Mouse (Mus musculus): ENCODE data around the gene Rabggta. TPM values are rescaled to one million over a fixed set of nuclear protein-coding genes. Genes with fewer than 3 reads are reported as not detected.

Gene Rabggta
- polyA plus RNA-seq, 1 experiment from 2014 or later: 65.1 TPM

DNA sequence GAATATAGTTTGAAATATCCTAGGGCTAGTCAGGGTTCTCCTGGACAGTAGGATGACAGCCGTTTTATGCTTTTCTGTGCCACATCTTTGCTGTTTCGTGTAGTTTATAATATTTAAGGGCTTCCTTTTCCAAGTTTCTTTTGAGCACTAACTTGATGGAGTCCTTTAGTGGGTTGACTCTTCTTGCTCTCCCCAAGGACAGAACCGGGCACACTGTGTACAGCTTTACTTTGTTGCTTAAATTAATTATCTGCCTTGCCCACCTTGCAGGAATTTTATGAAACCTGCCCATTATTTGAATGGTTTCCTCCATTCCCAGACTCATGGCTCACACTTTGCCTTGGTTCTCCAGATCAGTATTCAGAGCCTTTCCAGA lies 40.0 kb downstream of the Rabggta start:
- peak; percentile 57 for ATAC-seq
- Histone ChIP-seq H3K4me3 (ENCODE audit: low read depth, low read length) (peak overlapping the region; percentile 73), H3K27ac (ENCODE audit: low read length) (no peak overlapping the region; the same call in 1 of the 2 replicates), H3K4me1 (ENCODE audit: control insufficient read depth, insufficient read depth, low read length) (peaks cover 10% of the 10 kb centered on the region), H3K9me3 (replicated peaks; ENCODE audit: control insufficient read depth, low read length, poor library complexity, severe bottlenecking) (no peaks in the 10 kb centered on the region), H3K9ac (ENCODE audit: low read depth, low read length) (peak overlapping the region; percentile 6; the same call in 1 of the 2 replicates), H3K36me3 (ENCODE audit: control insufficient read depth, insufficient read depth, low read length) (peaks cover 6% of the 10 kb centered on the region), H3K4me2 (ENCODE audit: low read length) (peak overlapping the region; percentile 96), H3K27me3 (ENCODE audit: control insufficient read depth, insufficient read depth, low read depth, low read length) (no peaks in the 10 kb centered on the region)
- WGBS: 11% methylated on average over 3 of the region's 3 CpGs

DNA sequence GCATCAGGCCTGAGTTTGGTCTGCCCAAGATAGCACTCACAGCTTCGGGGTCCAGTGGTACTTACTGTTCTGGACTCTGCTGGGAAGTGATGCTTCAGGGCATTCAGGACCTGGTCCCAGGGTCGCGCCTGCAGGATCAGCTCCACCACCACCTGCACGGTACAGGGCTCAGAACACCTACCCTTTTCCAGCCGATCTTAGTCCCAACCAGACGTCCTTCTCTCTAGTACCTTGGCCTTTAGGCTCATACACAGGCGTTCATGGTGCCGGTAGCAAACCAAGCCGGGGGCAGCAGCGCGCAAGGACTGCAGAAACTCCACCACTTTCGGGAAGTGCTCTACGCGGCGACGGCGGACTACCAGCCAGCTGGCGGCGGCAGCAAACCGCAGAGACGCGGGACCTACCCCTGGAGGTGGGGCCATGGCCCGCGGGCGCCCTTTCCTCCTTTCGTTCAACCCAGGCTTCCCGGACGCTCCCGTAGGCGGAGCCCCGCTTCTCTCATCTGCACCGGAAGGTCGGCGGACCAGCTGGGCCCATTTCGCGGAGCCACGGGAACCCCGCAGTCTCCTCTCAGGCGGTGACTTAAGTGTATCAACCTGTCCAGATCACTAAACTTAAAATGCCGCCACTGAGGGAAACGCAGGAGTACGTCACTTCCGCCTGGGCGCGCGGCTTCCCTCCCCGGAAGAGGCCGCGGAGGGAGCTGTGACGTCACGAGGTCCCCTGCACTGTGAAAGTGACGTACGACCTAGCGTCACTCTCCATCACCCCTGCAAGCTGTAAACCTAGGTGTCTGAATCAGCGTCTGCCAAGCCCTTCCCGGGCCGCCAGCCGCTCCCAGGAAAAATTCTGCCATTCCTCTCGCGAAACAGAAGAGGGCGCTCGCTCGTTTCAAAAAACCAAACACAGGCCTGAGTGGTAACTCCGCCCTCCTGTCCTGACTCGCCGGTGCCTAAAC lies 40.6 kb downstream of the Rabggta start, which contains the start of gene Tinf2:
Tinf2 (minus strand) TSS at position 661 of the 958 bp plus-strand sequence.
- Histone ChIP-seq H3K36me3 (ENCODE audit: control insufficient read depth, insufficient read depth, low read length) (peaks cover 9% of the 10 kb centered on the region), H3K4me3 (ENCODE audit: low read depth, low read length) (peak within 1 kb of the TSS; percentile 73), H3K9me3 (replicated peaks; ENCODE audit: control insufficient read depth, low read length, poor library complexity, severe bottlenecking) (no peaks in the 10 kb centered on the region), H3K4me2 (ENCODE audit: low read length) (peak within 1 kb of the TSS; percentile 96), H3K9ac (ENCODE audit: low read depth, low read length) (peak within 1 kb of the TSS; percentile 74), H3K27me3 (ENCODE audit: control insufficient read depth, insufficient read depth, low read depth, low read length) (no peaks in the 10 kb centered on the region), H3K4me1 (ENCODE audit: control insufficient read depth, insufficient read depth, low read length) (peaks cover 10% of the 10 kb centered on the region), H3K27ac (ENCODE audit: low read length) (peak within 1 kb of the TSS; percentile 75)
- under 1% methylated on average over 66 of the region's 66 CpGs for WGBS
- peak; percentile 98 for ATAC-seq

DNA sequence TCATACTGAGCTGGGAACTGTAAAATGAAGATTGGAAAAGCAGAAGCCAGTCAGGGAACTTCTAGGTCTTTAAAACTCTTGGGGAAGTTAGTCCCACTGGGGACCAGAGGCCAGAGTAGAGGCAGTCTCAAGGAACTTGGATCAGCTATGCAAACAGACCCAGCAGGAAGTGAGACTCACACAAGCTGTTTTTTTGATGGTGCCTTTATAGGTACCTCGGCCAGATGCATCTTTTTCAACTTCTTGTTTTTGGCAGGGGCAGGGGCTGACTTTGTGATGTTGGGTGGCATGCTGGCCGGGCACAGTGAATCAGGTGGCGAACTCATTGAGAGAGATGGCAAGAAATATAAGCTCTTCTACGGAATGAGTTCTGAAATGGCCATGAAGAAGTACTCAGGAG lies 44.4 kb downstream of the Rabggta start:
- Histone ChIP-seq H3K36me3 (ENCODE audit: control insufficient read depth, insufficient read depth, low read length) (peaks cover 14% of the 10 kb centered on the region), H3K4me3 (ENCODE audit: low read depth, low read length) (no peak overlapping the region), H3K27me3 (ENCODE audit: control insufficient read depth, insufficient read depth, low read depth, low read length) (no peaks in the 10 kb centered on the region), H3K4me1 (ENCODE audit: control insufficient read depth, insufficient read depth, low read length) (peaks cover 14% of the 10 kb centered on the region), H3K9me3 (replicated peaks; ENCODE audit: control insufficient read depth, low read length, poor library complexity, severe bottlenecking) (no peaks in the 10 kb centered on the region), H3K9ac (ENCODE audit: low read depth, low read length) (no peak overlapping the region), H3K4me2 (ENCODE audit: low read length) (no peak overlapping the region), H3K27ac (ENCODE audit: low read length) (no peak overlapping the region)
- WGBS: 91% methylated on average over 4 of the region's 4 CpGs
- ATAC-seq: no peak

- peak overlapping the region; percentile 85; the same call in 1 of the 2 replicates for H3K9ac ChIP-seq (ENCODE audit: low read depth, low read length)
- peaks cover 11% of the 10 kb centered on the region for H3K36me3 ChIP-seq (ENCODE audit: control insufficient read depth, insufficient read depth, low read length)
- peaks cover 19% of the 10 kb centered on the region for H3K4me1 ChIP-seq (ENCODE audit: control insufficient read depth, insufficient read depth, low read length)
- WGBS: 80% methylated on average over 7 of the region's 7 CpGs
- ATAC-seq: no peak
- H3K4me2 ChIP-seq (ENCODE audit: low read length): peak overlapping the region; percentile 85
- no peaks in the 10 kb centered on the region for H3K27me3 ChIP-seq (ENCODE audit: control insufficient read depth, insufficient read depth, low read depth, low read length)
- peak overlapping the region; percentile 85 for H3K4me3 ChIP-seq (ENCODE audit: low read depth, low read length)
- H3K9me3 ChIP-seq (replicated peaks; ENCODE audit: control insufficient read depth, low read length, poor library complexity, severe bottlenecking): no peaks in the 10 kb centered on the region
- peak overlapping the region; percentile 90; the same call in 1 of the 2 replicates for H3K27ac ChIP-seq (ENCODE audit: low read length)
These were observed 49.4 kb downstream of the Rabggta start for GRCm38 (mm10) chr14:55672741-55673060.

- 1% methylated on average over 38 of the region's 38 CpGs for WGBS
- no peaks in the 10 kb centered on the region for H3K9me3 ChIP-seq (replicated peaks; ENCODE audit: control insufficient read depth, low read length, poor library complexity, severe bottlenecking)
- peaks cover 19% of the 10 kb centered on the region for H3K4me1 ChIP-seq (ENCODE audit: control insufficient read depth, insufficient read depth, low read length)
- peak; percentile 98 for ATAC-seq
- H3K4me3 ChIP-seq (ENCODE audit: low read depth, low read length): peak within 1 kb of the TSS; percentile 85
- peak within 1 kb of the TSS; percentile 90 for H3K27ac ChIP-seq (ENCODE audit: low read length)
- H3K9ac ChIP-seq (ENCODE audit: low read depth, low read length): peak within 1 kb of the TSS; percentile 85
- peaks cover 8% of the 10 kb centered on the region for H3K36me3 ChIP-seq (ENCODE audit: control insufficient read depth, insufficient read depth, low read length)
- H3K4me2 ChIP-seq (ENCODE audit: low read length): peak within 1 kb of the TSS; percentile 85
- no peaks in the 10 kb centered on the region for H3K27me3 ChIP-seq (ENCODE audit: control insufficient read depth, insufficient read depth, low read depth, low read length)
These were observed 50.0 kb downstream of the Rabggta start, which contains the start of the genes Gmpr2 and Nedd8 for GRCm38 (mm10) chr14:55671833-55672740. Gene Gmpr2, plus strand, starts transcription at chr14:55671941. Gene Nedd8, minus strand, starts transcription at chr14:55672124.

DNA sequence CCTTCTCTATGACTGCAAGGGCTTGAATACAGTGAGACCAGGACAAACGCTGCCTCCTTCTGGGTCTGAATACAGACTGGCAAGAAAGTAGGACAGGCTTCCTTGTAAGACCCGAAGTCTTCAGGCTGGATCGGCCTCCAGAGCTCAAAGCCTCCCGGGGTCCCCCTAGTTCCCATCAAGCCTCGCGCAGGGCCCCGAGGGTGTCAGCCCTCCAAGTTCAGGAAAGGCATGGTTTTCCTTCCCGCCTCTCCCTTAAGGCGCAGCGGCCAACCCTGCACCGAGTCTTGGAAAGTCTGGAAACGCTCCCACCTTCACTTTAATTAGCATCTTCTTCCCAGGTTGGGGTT lies 50.6 kb downstream of the Rabggta start:
- peak; percentile 81 for ATAC-seq

More for the DNA sequence above, 50.6 kb downstream of the Rabggta start:
- peak overlapping the region; percentile 85 for H3K4me3 ChIP-seq (ENCODE audit: low read depth, low read length)
- H3K9me3 ChIP-seq (replicated peaks; ENCODE audit: control insufficient read depth, low read length, poor library complexity, severe bottlenecking): no peaks in the 10 kb centered on the region
- H3K4me1 ChIP-seq (ENCODE audit: control insufficient read depth, insufficient read depth, low read length): peaks cover 19% of the 10 kb centered on the region
- no peaks in the 10 kb centered on the region for H3K27me3 ChIP-seq (ENCODE audit: control insufficient read depth, insufficient read depth, low read depth, low read length)
- peaks cover 5% of the 10 kb centered on the region; the same call in 1 of the 2 replicates for H3K36me3 ChIP-seq (ENCODE audit: control insufficient read depth, insufficient read depth, low read length)
- H3K4me2 ChIP-seq (ENCODE audit: low read length): peak overlapping the region; percentile 83
- peak overlapping the region; percentile 85 for H3K9ac ChIP-seq (ENCODE audit: low read depth, low read length)
- WGBS: 0% methylated on average over 12 of the region's 12 CpGs
- peak overlapping the region; percentile 90 for H3K27ac ChIP-seq (ENCODE audit: low read length)

Other genes with a start within 250 kb of the Rabggta start
- 21.4 and 22.2 TPM in 2 replicates for gene Dhrs4, start 243.5 kb downstream of the Rabggta start, polyA plus RNA-seq (2015; fragmentation: Nextera tagmentation; extraction: Ambion mirVana)
- 34.5 and 37.7 TPM in 2 replicates for gene Carmil3, start 231.6 kb downstream of the Rabggta start, polyA plus RNA-seq (2015; fragmentation: Nextera tagmentation; extraction: Ambion mirVana)
- 2.2 and 3.4 TPM in 2 replicates for gene Cpne6, start 211.8 kb downstream of the Rabggta start, polyA plus RNA-seq (2015; fragmentation: Nextera tagmentation; extraction: Ambion mirVana)
- 0.08 and 0.19 TPM in 2 replicates for gene Nrl, start 197.3 kb downstream of the Rabggta start, polyA plus RNA-seq (2015; fragmentation: Nextera tagmentation; extraction: Ambion mirVana)
- 29.5 and 30.6 TPM in 2 replicates for gene Pck2, start 182.0 kb downstream of the Rabggta start, polyA plus RNA-seq (2015; fragmentation: Nextera tagmentation; extraction: Ambion mirVana)
- gene Dcaf11, start 162.3 kb downstream of the Rabggta start, polyA plus RNA-seq (2015; fragmentation: Nextera tagmentation; extraction: Ambion mirVana): 134 and 137 TPM in 2 replicates
- 0.55 and 0.72 TPM in 2 replicates for gene A730061H03Rik, start 161.9 kb downstream of the Rabggta start, polyA plus RNA-seq (2015; fragmentation: Nextera tagmentation; extraction: Ambion mirVana)
- 0.22 TPM in 1 of 2 replicates, not detected in the other for gene Fitm1, start 146.6 kb downstream of the Rabggta start, polyA plus RNA-seq (2015; fragmentation: Nextera tagmentation; extraction: Ambion mirVana)
- gene Psme1, start 144.1 kb downstream of the Rabggta start, polyA plus RNA-seq (2015; fragmentation: Nextera tagmentation; extraction: Ambion mirVana): 238 and 262 TPM in 2 replicates
- gene Emc9, start 137.0 kb downstream of the Rabggta start, polyA plus RNA-seq (2015; fragmentation: Nextera tagmentation; extraction: Ambion mirVana): 31.6 and 46.9 TPM in 2 replicates
- 174 and 183 TPM in 2 replicates for gene Psme2, start 131.2 kb downstream of the Rabggta start, polyA plus RNA-seq (2015; fragmentation: Nextera tagmentation; extraction: Ambion mirVana)
- 24.6 and 27.2 TPM in 2 replicates for gene Rnf31, start 130.6 kb downstream of the Rabggta start, polyA plus RNA-seq (2015; fragmentation: Nextera tagmentation; extraction: Ambion mirVana)
- 10.4 and 10.5 TPM in 2 replicates for gene Irf9, start 118.7 kb downstream of the Rabggta start, polyA plus RNA-seq (2015; fragmentation: Nextera tagmentation; extraction: Ambion mirVana)
- 8.0 and 8.4 TPM in 2 replicates for gene Rec8, start 104.2 kb downstream of the Rabggta start, polyA plus RNA-seq (2015; fragmentation: Nextera tagmentation; extraction: Ambion mirVana)
- 116 and 123 TPM in 2 replicates for gene Ipo4, start 86.3 kb downstream of the Rabggta start, polyA plus RNA-seq (2015; fragmentation: Nextera tagmentation; extraction: Ambion mirVana)
- 2.1 and 2.4 TPM in 2 replicates for gene Gm49378, start 84.4 kb downstream of the Rabggta start, polyA plus RNA-seq (2015; fragmentation: Nextera tagmentation; extraction: Ambion mirVana)
- gene Tm9sf1, start 78.5 kb downstream of the Rabggta start, polyA plus RNA-seq (2015; fragmentation: Nextera tagmentation; extraction: Ambion mirVana): 57.8 and 60.0 TPM in 2 replicates
- 0.20 and 0.28 TPM in 2 replicates for gene Tssk4, start 72.1 kb downstream of the Rabggta start, polyA plus RNA-seq (2015; fragmentation: Nextera tagmentation; extraction: Ambion mirVana)
- gene Mdp1, start 61.8 kb downstream of the Rabggta start, polyA plus RNA-seq (2015; fragmentation: Nextera tagmentation; extraction: Ambion mirVana): 81.0 and 84.6 TPM in 2 replicates
- gene Gmpr2, start 50.3 kb downstream of the Rabggta start, polyA plus RNA-seq (2015; fragmentation: Nextera tagmentation; extraction: Ambion mirVana): 52.5 and 52.7 TPM in 2 replicates
- gene Nedd8, start 50.1 kb downstream of the Rabggta start, polyA plus RNA-seq (2015; fragmentation: Nextera tagmentation; extraction: Ambion mirVana): 532 and 551 TPM in 2 replicates
- gene Tinf2, start 40.4 kb downstream of the Rabggta start, polyA plus RNA-seq (2015; fragmentation: Nextera tagmentation; extraction: Ambion mirVana): 22.5 and 25.8 TPM in 2 replicates
- 0.13 and 0.15 TPM in 2 replicates for gene Tgm1, start 8.3 kb downstream of the Rabggta start, polyA plus RNA-seq (2015; fragmentation: Nextera tagmentation; extraction: Ambion mirVana)
- gene Dhrs1, start 23.4 kb upstream of the Rabggta start, polyA plus RNA-seq (2015; fragmentation: Nextera tagmentation; extraction: Ambion mirVana): 72.3 and 75.3 TPM in 2 replicates
- gene Nop9, start 23.4 kb upstream of the Rabggta start, polyA plus RNA-seq (2015; fragmentation: Nextera tagmentation; extraction: Ambion mirVana): 25.9 and 28.0 TPM in 2 replicates
- 0.21 and 0.26 TPM in 2 replicates for gene Cideb, start 36.2 kb upstream of the Rabggta start, polyA plus RNA-seq (2015; fragmentation: Nextera tagmentation; extraction: Ambion mirVana)
- gene Ltb4r2, start 39.2 kb upstream of the Rabggta start, polyA plus RNA-seq (2015; fragmentation: Nextera tagmentation; extraction: Ambion mirVana): 0.51 and 0.59 TPM in 2 replicates
- 0.50 and 0.60 TPM in 2 replicates for gene Ltb4r1, start 43.7 kb upstream of the Rabggta start, polyA plus RNA-seq (2015; fragmentation: Nextera tagmentation; extraction: Ambion mirVana)
- 4.0 and 5.0 TPM in 2 replicates for gene Adcy4, start 61.8 kb upstream of the Rabggta start, polyA plus RNA-seq (2015; fragmentation: Nextera tagmentation; extraction: Ambion mirVana)
- gene Ripk3, start 66.6 kb upstream of the Rabggta start, polyA plus RNA-seq (2015; fragmentation: Nextera tagmentation; extraction: Ambion mirVana): 1.6 and 1.7 TPM in 2 replicates
- gene Nfatc4, start 100.9 kb upstream of the Rabggta start, polyA plus RNA-seq (2015; fragmentation: Nextera tagmentation; extraction: Ambion mirVana): 6.7 and 7.0 TPM in 2 replicates
- 11.0 and 11.9 TPM in 2 replicates for gene Nynrin, start 131.7 kb upstream of the Rabggta start, polyA plus RNA-seq (2015; fragmentation: Nextera tagmentation; extraction: Ambion mirVana)
- gene Cbln3, start 162.1 kb upstream of the Rabggta start, polyA plus RNA-seq (2015; fragmentation: Nextera tagmentation; extraction: Ambion mirVana): 0.15 and 0.20 TPM in 2 replicates
- gene Khnyn, start 162.7 kb upstream of the Rabggta start, polyA plus RNA-seq (2015; fragmentation: Nextera tagmentation; extraction: Ambion mirVana): 10.4 and 10.5 TPM in 2 replicates
- gene Sdr39u1, start 178.0 kb upstream of the Rabggta start, polyA plus RNA-seq (2015; fragmentation: Nextera tagmentation; extraction: Ambion mirVana): 160 and 180 TPM in 2 replicates
- 0.29 TPM in 1 of 2 replicates, not detected in the other for gene Cma1, start 222.4 kb upstream of the Rabggta start, polyA plus RNA-seq (2015; fragmentation: Nextera tagmentation; extraction: Ambion mirVana)
- not detected in 2 replicates for gene Cma2, start 228.7 kb upstream of the Rabggta start, polyA plus RNA-seq (2015; fragmentation: Nextera tagmentation; extraction: Ambion mirVana)